Mouse (Mus musculus): Measurements from ENCODE around the gene March6.
A peak's percentile ranks its signal among the peaks of the same experiment; 100 is the strongest.

The March6 gene

GRCm38 (mm10) chr15:31414179-31414898 is 116.5 kb downstream of the March6 start:
- peak; percentile 77 to 83 for DNase-seq

GRCm38 (mm10) chr15:31413662-31414061 is 117.2 kb downstream of the March6 start:
- DNase-seq = no peak

DNA sequence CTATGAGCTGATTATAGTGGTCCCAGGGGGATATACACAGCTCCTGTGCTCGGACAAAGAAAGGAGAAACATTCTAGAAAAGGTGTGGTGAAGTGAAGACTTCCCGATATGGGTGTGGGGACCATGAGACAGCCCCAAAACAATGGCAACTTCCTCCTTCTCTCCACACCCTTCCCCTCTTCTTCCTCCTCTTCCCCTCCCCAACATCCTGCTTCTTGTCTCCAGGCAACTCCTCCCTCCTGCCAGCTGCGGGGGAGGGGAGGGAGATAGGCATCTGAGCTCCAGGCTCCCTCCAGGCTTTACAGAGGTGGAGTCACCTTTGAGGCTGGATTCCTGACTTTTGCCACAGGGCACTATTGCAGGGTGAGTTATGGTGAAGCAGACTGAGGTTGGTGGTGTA is 117.9 kb downstream of the March6 start:
- DNase-seq = peak; percentile 47 to 49

DNA sequence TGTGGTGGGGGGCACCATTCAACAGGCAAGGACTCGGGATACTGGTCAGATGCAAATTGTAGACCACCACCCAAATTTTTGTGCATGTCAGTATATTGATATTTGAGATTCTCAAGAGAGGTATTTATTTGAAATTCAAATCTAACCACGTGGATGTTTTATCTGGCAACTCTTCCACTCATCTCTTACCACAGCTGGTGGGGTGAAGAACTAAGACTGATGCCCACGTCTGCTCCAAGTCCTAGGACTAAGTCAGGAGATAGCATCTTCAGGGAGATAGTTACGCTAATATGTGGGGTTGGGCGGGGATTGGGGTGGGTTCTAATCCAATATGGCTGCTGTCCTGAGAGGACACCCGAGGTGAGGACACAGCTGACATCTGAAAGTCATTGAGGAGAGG is 118.4 kb downstream of the March6 start:
- DNase-seq = no peak

GRCm38 (mm10) chr15:31407490-31407889 is 123.4 kb downstream of the March6 start:
- peak; percentile 88 to 95 for DNase-seq

DNA sequence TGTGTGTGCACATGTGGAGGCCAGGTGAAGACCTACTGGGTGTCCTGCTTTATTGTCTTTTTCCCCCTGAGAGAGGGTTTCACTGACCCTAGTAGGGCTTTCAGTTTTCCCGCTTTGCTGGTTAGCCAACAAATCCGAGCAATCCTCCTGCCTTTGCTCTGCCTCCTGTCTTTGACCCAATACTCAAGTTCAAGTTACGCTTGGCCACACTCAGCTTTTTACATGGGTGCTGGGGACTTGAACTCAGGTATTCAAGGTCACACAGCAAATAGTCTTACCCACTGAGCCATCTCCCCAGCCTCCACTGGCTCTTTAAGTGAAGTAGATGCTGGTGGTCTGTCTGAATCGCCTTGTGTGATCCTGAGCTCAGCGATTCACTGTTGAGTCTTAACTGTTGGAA is 124.0 kb downstream of the March6 start:
- DNase-seq = peak; percentile 72 to 74

Measured in kidney, adult 8-10 months (tissue).